Mouse (Mus musculus) macrophage (primary cell): Measurements from ENCODE around the gene Ankrd1. TPM values are rescaled to one million over a fixed set of nuclear protein-coding genes. Genes with fewer than 3 reads are reported as not detected.
A peak's percentile ranks its signal among the peaks of the same experiment; 100 is the strongest.

ENCODE experiments used
- H3K27ac ChIP-seq: fragments of 350-480 bp; formaldehyde crosslinking; 2 replicates; pipeline ENCODE4 v1.9.0; 2021
- H3K36me3 ChIP-seq: fragments of 350-480 bp; formaldehyde crosslinking; 2 replicates; pipeline ENCODE4 v1.9.0; 2021; ENCODE audit errors: inconsistent target
- H3K4me3 ChIP-seq: fragments of 350-480 bp; formaldehyde crosslinking; 2 replicates; pipeline ENCODE4 v1.9.0; 2021; ENCODE audit errors: inconsistent target
- H3K79me2 ChIP-seq: fragments of 350-480 bp; formaldehyde crosslinking; 2 replicates; pipeline ENCODE4 v1.9.0; 2021; ENCODE audit errors: inconsistent target
- WGBS: methylation state at CpG from one replicate; pipeline ENCODE4 v1.1.7; 2026; ENCODE audit warnings: inconsistent platforms; ENCODE audit not compliant: missing documents; 5-methylcytosine and 5-hydroxymethylcytosine counted together
- polyA plus RNA-seq: library from polyadenylated mRNA; stranded (reverse); fragments of 250-400 nt; gene quantifications from 3 replicates; pipeline ENCODE4 v1.2.4, GENCODE M21; 2018; ENCODE audit warnings: inconsistent platforms

Ankrd1 gene
- polyA plus RNA-seq, 1 experiment from 2014 or later, result not detected

DNA sequence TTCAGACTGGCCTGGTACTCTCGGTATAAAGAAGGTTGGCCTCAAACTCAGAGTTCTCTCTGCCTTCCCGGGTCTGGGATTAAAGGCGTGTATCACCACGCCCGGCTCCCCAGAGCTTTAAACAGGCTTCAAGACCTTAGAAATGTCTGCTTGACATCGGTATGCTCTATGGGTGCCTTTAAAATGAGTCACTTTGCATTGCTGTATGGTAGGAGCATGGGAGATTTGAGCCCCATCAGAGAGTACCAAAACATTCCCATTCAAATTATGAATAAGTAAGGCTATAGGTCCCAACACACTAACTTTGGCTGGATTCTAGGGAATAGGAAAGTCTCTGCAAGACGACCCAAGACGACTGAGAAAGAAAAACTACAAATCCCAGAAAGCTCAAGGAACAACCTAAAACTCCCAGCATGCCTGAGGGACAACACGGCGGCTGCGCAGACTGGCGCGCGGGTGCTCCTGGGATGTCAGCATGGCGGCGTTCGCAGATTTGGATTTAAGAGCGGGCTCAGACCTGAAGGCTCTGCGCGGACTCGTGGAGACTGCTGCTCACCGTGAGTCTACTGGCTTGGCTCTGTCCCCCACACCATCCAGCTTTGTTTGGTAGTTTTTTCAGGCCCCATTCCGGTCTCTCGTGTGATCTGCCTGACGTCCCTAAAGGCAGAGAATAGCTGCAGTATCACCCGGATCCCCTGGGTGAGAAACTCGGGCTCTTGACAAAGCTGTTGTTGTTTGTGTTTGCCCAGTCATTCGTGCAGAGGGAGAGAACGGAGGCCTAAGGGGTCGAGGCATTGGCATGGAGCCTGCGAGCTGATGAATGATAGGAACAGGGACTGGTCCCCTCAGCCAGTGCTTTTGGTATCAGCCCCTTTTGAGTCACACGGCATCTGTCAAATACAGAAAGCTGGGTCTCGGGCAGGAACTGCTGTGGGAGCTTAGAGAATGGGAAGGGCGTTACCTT, 36.4 kb downstream of the Ankrd1 start, which contains the start of gene Rpp30:
Rpp30 (plus strand) TSS at position 455 of the 964 bp plus-strand sequence.
- H3K79me2 ChIP-seq, result peaks cover 20% of the 10 kb centered on the region
- 2% methylated on average over 34 of the region's 34 CpGs for WGBS
- H3K36me3 ChIP-seq, result peaks cover 7% of the 10 kb centered on the region; the same call in 1 of the 2 replicates
- peak within 1 kb of the TSS; percentile 97 for H3K4me3 ChIP-seq
- H3K27ac ChIP-seq, result peak within 1 kb of the TSS; percentile 36

DNA sequence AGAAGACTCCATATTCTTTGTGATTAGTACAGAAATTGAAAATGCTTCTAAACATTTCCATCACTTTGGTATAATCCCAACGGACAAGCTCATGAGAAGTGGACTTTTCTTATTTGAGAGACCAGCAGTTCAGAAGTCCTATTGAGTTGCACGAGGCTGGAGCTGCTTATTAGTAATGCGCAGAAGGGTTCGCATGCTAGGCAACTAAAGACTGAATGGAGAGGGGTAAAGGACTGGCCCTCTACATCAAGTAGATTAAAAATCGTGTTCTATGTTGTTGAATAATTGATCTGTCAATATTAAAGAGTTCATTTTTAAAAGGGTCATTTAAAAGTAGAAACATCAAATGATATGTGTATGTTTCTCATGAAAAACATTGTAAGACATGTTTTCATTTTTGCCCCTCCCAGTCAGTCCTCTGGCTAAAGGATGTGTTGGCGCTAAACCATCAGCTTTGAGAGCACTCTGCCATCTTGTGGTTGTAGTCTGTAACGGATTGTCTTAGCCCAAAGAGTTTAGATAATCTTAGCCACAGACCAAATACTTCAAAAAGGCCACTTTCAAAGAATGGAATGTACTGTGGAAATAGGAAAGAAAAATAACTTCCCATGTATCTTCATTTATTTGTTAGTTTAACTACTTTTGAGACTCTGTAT, 37.2 kb downstream of the Ankrd1 start:
- Histone ChIP-seq H3K79me2 (peaks cover 20% of the 10 kb centered on the region), H3K27ac (0 out of 2 replicates have a peak overlapping the region, but pooled peaks have one; percentile 36), H3K36me3 (no peaks in the 10 kb centered on the region), H3K4me3 (peak overlapping the region; percentile 97; the same call in 1 of the 2 replicates)
- 53% methylated on average over 7 of the region's 7 CpGs for WGBS

DNA sequence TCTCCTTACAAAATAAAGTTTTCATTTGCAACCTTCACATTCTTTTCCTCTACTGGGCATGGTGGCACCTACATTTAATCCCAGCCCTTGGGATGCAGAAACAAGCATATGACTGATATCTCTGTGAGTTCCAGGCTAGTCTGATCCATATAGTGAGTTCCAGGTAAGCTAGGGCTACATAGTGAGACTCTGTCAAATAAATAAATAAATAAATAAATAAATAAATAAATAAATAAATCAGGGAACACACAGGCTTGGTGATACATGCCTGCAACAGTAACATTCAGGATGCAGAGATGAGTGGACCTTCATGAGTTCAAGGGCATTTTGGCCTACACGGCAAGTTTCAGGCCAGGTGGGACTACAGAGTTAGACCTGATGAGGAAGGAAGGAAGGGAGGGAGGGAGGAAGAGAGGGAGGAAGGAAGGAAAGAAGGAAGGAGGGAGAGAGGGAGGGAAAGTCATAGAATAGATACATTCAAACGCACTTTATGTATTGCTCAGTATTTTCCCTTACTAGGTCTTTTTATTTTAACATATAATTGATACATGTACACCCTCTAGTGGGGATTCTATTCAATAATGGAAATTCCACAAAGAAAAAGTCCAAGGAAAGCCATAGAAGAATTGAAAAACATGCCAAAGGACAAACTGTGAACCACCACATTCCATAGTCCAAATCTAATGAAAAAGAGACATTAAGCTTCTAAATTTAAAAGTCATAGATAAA, 56.9 kb downstream of the Ankrd1 start:
- Histone ChIP-seq H3K4me3 (no peak overlapping the region), H3K27ac (no peak overlapping the region), H3K79me2 (no peaks in the 10 kb centered on the region), H3K36me3 (no peaks in the 10 kb centered on the region)
- 42% methylated on average over 2 of the region's 2 CpGs for whole genome bisulfite sequencing

Other genes starting within 250 kb of the Ankrd1 start
- gene Htr7, start 62.6 kb downstream of the Ankrd1 start, polyA plus RNA-seq, result 0.08 to 0.09 TPM in 2 of 3 replicates, not detected in the other
- gene Rpp30, start 36.4 kb downstream of the Ankrd1 start, polyA plus RNA-seq, result 14.9 to 24.4 TPM (median 22.2 TPM) in 3 replicates
- gene Pcgf5, start 228.2 kb upstream of the Ankrd1 start, polyA plus RNA-seq, result 9.2 to 10.3 TPM (median 10.0 TPM) in 3 replicates